Mouse (Mus musculus): ENCODE data around the gene Arhgap22. TPM values are rescaled to one million over a fixed set of nuclear protein-coding genes. Genes with fewer than 3 reads are reported as not detected.

Gene Arhgap22
- polyA plus RNA-seq (2014; fragmentation: Nextera tagmentation; extraction: Ambion mirVana), result 3.5 and 4.5 TPM in 2 replicates

GRCm38 (mm10) chr14:33213823-33214766 lies at the start of gene Arhgap22:
Arhgap22 (plus strand) TSS chr14:33214026.
- H3K4me1 ChIP-seq (ENCODE audit: control insufficient read depth, insufficient read depth, low read length), result peaks cover 9% of the 10 kb centered on the region
- no peaks in the 10 kb centered on the region for H3K9me3 ChIP-seq (replicated peaks; ENCODE audit: control insufficient read depth, low read length)
- H3K9ac ChIP-seq (ENCODE audit: low read depth, low read length), result no peak within 1 kb of the TSS
- H3K4me3 ChIP-seq (ENCODE audit: low read depth, low read length), result no peak within 1 kb of the TSS
- H3K27me3 ChIP-seq (ENCODE audit: control insufficient read depth, insufficient read depth, low read length), result peaks cover 21% of the 10 kb centered on the region
- peak; percentile 77 for ATAC-seq (replicated peaks; ENCODE audit: insufficient number of reproducible peaks, low FRiP score, low TSS enrichment)
- H3K27ac ChIP-seq (ENCODE audit: low read depth, low read length), result no peak within 1 kb of the TSS
- H3K4me2 ChIP-seq, result peak within 1 kb of the TSS; percentile 35
- no peaks in the 10 kb centered on the region for H3K36me3 ChIP-seq (ENCODE audit: control insufficient read depth, insufficient read depth, low read length)
- 15% methylated on average over 28 of the region's 28 CpGs for WGBS (ENCODE audit: insufficient replicate concordance)

GRCm38 (mm10) chr14:33168750-33169149 lies 45.1 kb upstream of the Arhgap22 start:
- H3K9ac ChIP-seq (ENCODE audit: low read depth, low read length), result no peak overlapping the region
- no peak overlapping the region for H3K4me3 ChIP-seq (ENCODE audit: low read depth, low read length)
- no peak overlapping the region for H3K4me2 ChIP-seq
- ATAC-seq (replicated peaks; ENCODE audit: insufficient number of reproducible peaks, low FRiP score, low TSS enrichment), result no peak
- no peaks in the 10 kb centered on the region for H3K36me3 ChIP-seq (ENCODE audit: control insufficient read depth, insufficient read depth, low read length)
- H3K9me3 ChIP-seq (replicated peaks; ENCODE audit: control insufficient read depth, low read length), result no peaks in the 10 kb centered on the region
- H3K4me1 ChIP-seq (ENCODE audit: control insufficient read depth, insufficient read depth, low read length), result no peaks in the 10 kb centered on the region
- 76% methylated on average over 4 of the region's 4 CpGs for WGBS (ENCODE audit: insufficient replicate concordance)
- H3K27me3 ChIP-seq (ENCODE audit: control insufficient read depth, insufficient read depth, low read length), result no peaks in the 10 kb centered on the region
- no peak overlapping the region for H3K27ac ChIP-seq (ENCODE audit: low read depth, low read length)

GRCm38 (mm10) chr14:33171942-33172341 lies 41.9 kb upstream of the Arhgap22 start:
- Histone ChIP-seq H3K4me3 (ENCODE audit: low read depth, low read length) (no peak overlapping the region), H3K9ac (ENCODE audit: low read depth, low read length) (no peak overlapping the region), H3K36me3 (ENCODE audit: control insufficient read depth, insufficient read depth, low read length) (no peaks in the 10 kb centered on the region), H3K4me2 (no peak overlapping the region), H3K9me3 (replicated peaks; ENCODE audit: control insufficient read depth, low read length) (no peaks in the 10 kb centered on the region), H3K27me3 (ENCODE audit: control insufficient read depth, insufficient read depth, low read length) (no peaks in the 10 kb centered on the region), H3K4me1 (ENCODE audit: control insufficient read depth, insufficient read depth, low read length) (no peaks in the 10 kb centered on the region), H3K27ac (ENCODE audit: low read depth, low read length) (no peak overlapping the region)
- 77% methylated on average over 1 of the region's 1 CpGs for WGBS (ENCODE audit: insufficient replicate concordance)
- ATAC-seq (replicated peaks; ENCODE audit: insufficient number of reproducible peaks, low FRiP score, low TSS enrichment), result no peak

- Histone ChIP-seq H3K4me3 (ENCODE audit: low read depth, low read length) (no peak overlapping the region), H3K9ac (ENCODE audit: low read depth, low read length) (no peak overlapping the region), H3K36me3 (ENCODE audit: control insufficient read depth, insufficient read depth, low read length) (no peaks in the 10 kb centered on the region), H3K27ac (ENCODE audit: low read depth, low read length) (no peak overlapping the region), H3K4me2 (no peak overlapping the region), H3K9me3 (replicated peaks; ENCODE audit: control insufficient read depth, low read length) (no peaks in the 10 kb centered on the region), H3K27me3 (ENCODE audit: control insufficient read depth, insufficient read depth, low read length) (no peaks in the 10 kb centered on the region), H3K4me1 (ENCODE audit: control insufficient read depth, insufficient read depth, low read length) (no peaks in the 10 kb centered on the region)
- ATAC-seq (replicated peaks; ENCODE audit: insufficient number of reproducible peaks, low FRiP score, low TSS enrichment), result no peak
- WGBS (ENCODE audit: insufficient replicate concordance), result 60% methylated on average over 4 of the region's 4 CpGs
Observed at GRCm38 (mm10) chr14:33175059-33175821, 38.6 kb upstream of the Arhgap22 start.

GRCm38 (mm10) chr14:33180102-33180501 lies 33.7 kb upstream of the Arhgap22 start:
- Histone ChIP-seq H3K36me3 (ENCODE audit: control insufficient read depth, insufficient read depth, low read length) (no peaks in the 10 kb centered on the region), H3K4me3 (ENCODE audit: low read depth, low read length) (no peak overlapping the region), H3K27ac (ENCODE audit: low read depth, low read length) (no peak overlapping the region), H3K4me2 (no peak overlapping the region), H3K9ac (ENCODE audit: low read depth, low read length) (no peak overlapping the region), H3K27me3 (ENCODE audit: control insufficient read depth, insufficient read depth, low read length) (no peaks in the 10 kb centered on the region), H3K4me1 (ENCODE audit: control insufficient read depth, insufficient read depth, low read length) (no peaks in the 10 kb centered on the region), H3K9me3 (replicated peaks; ENCODE audit: control insufficient read depth, low read length) (no peaks in the 10 kb centered on the region)
- WGBS (ENCODE audit: insufficient replicate concordance), result 80% methylated on average over 5 of the region's 5 CpGs
- no peak for ATAC-seq (replicated peaks; ENCODE audit: insufficient number of reproducible peaks, low FRiP score, low TSS enrichment)

GRCm38 (mm10) chr14:33185068-33185800 lies 28.6 kb upstream of the Arhgap22 start, which contains the start of gene Wdfy4:
Wdfy4 (minus strand) TSS chr14:33185508.
- no peak for ATAC-seq (replicated peaks; ENCODE audit: insufficient number of reproducible peaks, low FRiP score, low TSS enrichment)
- no peaks in the 10 kb centered on the region for H3K36me3 ChIP-seq (ENCODE audit: control insufficient read depth, insufficient read depth, low read length)
- no peak within 1 kb of the TSS for H3K9ac ChIP-seq (ENCODE audit: low read depth, low read length)
- no peak within 1 kb of the TSS for H3K27ac ChIP-seq (ENCODE audit: low read depth, low read length)
- H3K4me1 ChIP-seq (ENCODE audit: control insufficient read depth, insufficient read depth, low read length), result no peaks in the 10 kb centered on the region
- no peak within 1 kb of the TSS for H3K4me2 ChIP-seq
- WGBS (ENCODE audit: insufficient replicate concordance), result 75% methylated on average over 11 of the region's 11 CpGs
- H3K4me3 ChIP-seq (ENCODE audit: low read depth, low read length), result no peak within 1 kb of the TSS
- H3K27me3 ChIP-seq (ENCODE audit: control insufficient read depth, insufficient read depth, low read length), result no peaks in the 10 kb centered on the region
- H3K9me3 ChIP-seq (replicated peaks; ENCODE audit: control insufficient read depth, low read length), result no peaks in the 10 kb centered on the region

GRCm38 (mm10) chr14:33187201-33187600 lies 26.6 kb upstream of the Arhgap22 start:
- WGBS (ENCODE audit: insufficient replicate concordance), result 71% methylated on average over 4 of the region's 4 CpGs
- no peaks in the 10 kb centered on the region for H3K36me3 ChIP-seq (ENCODE audit: control insufficient read depth, insufficient read depth, low read length)
- H3K27ac ChIP-seq (ENCODE audit: low read depth, low read length), result no peak overlapping the region
- no peaks in the 10 kb centered on the region for H3K4me1 ChIP-seq (ENCODE audit: control insufficient read depth, insufficient read depth, low read length)
- no peak overlapping the region for H3K4me2 ChIP-seq
- H3K4me3 ChIP-seq (ENCODE audit: low read depth, low read length), result no peak overlapping the region
- no peaks in the 10 kb centered on the region for H3K27me3 ChIP-seq (ENCODE audit: control insufficient read depth, insufficient read depth, low read length)
- no peak for ATAC-seq (replicated peaks; ENCODE audit: insufficient number of reproducible peaks, low FRiP score, low TSS enrichment)
- H3K9me3 ChIP-seq (replicated peaks; ENCODE audit: control insufficient read depth, low read length), result no peaks in the 10 kb centered on the region
- no peak overlapping the region for H3K9ac ChIP-seq (ENCODE audit: low read depth, low read length)

GRCm38 (mm10) chr14:33189230-33189629 lies 24.6 kb upstream of the Arhgap22 start:
- Histone ChIP-seq H3K27ac (ENCODE audit: low read depth, low read length) (no peak overlapping the region), H3K36me3 (ENCODE audit: control insufficient read depth, insufficient read depth, low read length) (no peaks in the 10 kb centered on the region)
- WGBS (ENCODE audit: insufficient replicate concordance), result 72% methylated on average over 10 of the region's 10 CpGs

More at GRCm38 (mm10) chr14:33189230-33189629, 24.6 kb upstream of the Arhgap22 start:
- Histone ChIP-seq H3K27me3 (ENCODE audit: control insufficient read depth, insufficient read depth, low read length) (no peaks in the 10 kb centered on the region), H3K9me3 (replicated peaks; ENCODE audit: control insufficient read depth, low read length) (no peaks in the 10 kb centered on the region), H3K4me1 (ENCODE audit: control insufficient read depth, insufficient read depth, low read length) (no peaks in the 10 kb centered on the region), H3K4me2 (no peak overlapping the region), H3K4me3 (ENCODE audit: low read depth, low read length) (no peak overlapping the region), H3K9ac (ENCODE audit: low read depth, low read length) (no peak overlapping the region)
- no peak for ATAC-seq (replicated peaks; ENCODE audit: insufficient number of reproducible peaks, low FRiP score, low TSS enrichment)
